Mouse (Mus musculus): ENCODE results near the gene Myo3b. TPM values are rescaled to one million over a fixed set of nuclear protein-coding genes. Genes with fewer than 3 reads are reported as not detected.
"Not testable (repeated sequence)": the region's sequence is repeated elsewhere in the genome, so short reads cannot be mapped to it uniquely, and the experiment has no call there.

The Myo3b gene
- polyA plus RNA-seq (2015; fragmentation: Nextera tagmentation; extraction: Ambion mirVana), result not detected in 2 replicates

- no peak within 1 kb of the TSS for H3K4me2 ChIP-seq
- 40% methylated on average over 7 of the region's 7 CpGs for WGBS (ENCODE audit: insufficient replicate concordance)
- H3K36me3 ChIP-seq, result no peaks in the 10 kb centered on the region
- ATAC-seq (ENCODE audit: low read depth) (no peak), DNase-seq (no peak)
- no peaks in the 10 kb centered on the region for H3K9me3 ChIP-seq (replicated peaks)
- no peak within 1 kb of the TSS for H3K9ac ChIP-seq
- no peak within 1 kb of the TSS for H3K4me3 ChIP-seq (replicated peaks)
- peaks cover 6% of the 10 kb centered on the region; the same call in 1 of the 2 replicates for H3K27me3 ChIP-seq
- no peaks in the 10 kb centered on the region for H3K4me1 ChIP-seq (replicated peaks)
- H3K27ac ChIP-seq, result no peak within 1 kb of the TSS
Observed at GRCm38 (mm10) chr2:70038752-70039151, at the start of gene Myo3b. TSS of gene Myo3b (plus strand) at chr2:70039126.

- peaks cover 34% of the 10 kb centered on the region for H3K36me3 ChIP-seq
- no peak overlapping the region for H3K27ac ChIP-seq
- ATAC-seq (ENCODE audit: low read depth) (no peak), DNase-seq (no peak)
- H3K4me1 ChIP-seq (replicated peaks), result no peaks in the 10 kb centered on the region
- WGBS (ENCODE audit: insufficient replicate concordance), result 87% methylated on average over 6 of the region's 6 CpGs
- H3K9me3 ChIP-seq (replicated peaks), result no peaks in the 10 kb centered on the region
- H3K27me3 ChIP-seq, result no peaks in the 10 kb centered on the region
- H3K4me2 ChIP-seq, result no peak overlapping the region
- H3K9ac ChIP-seq, result no peak overlapping the region
- H3K4me3 ChIP-seq (replicated peaks), result no peak overlapping the region
Observed at GRCm38 (mm10) chr2:69989224-69989623, 49.7 kb upstream of the Myo3b start.

GRCm38 (mm10) chr2:69990647-69991046, 48.3 kb upstream of the Myo3b start:
- Histone ChIP-seq H3K36me3 (peaks cover 32% of the 10 kb centered on the region), H3K4me1 (replicated peaks) (peaks cover 7% of the 10 kb centered on the region; the same call in 1 of the 2 replicates), H3K4me3 (replicated peaks) (no peak overlapping the region), H3K27me3 (no peaks in the 10 kb centered on the region), H3K27ac (no peak overlapping the region), H3K4me2 (no peak overlapping the region), H3K9ac (no peak overlapping the region), H3K9me3 (replicated peaks) (no peaks in the 10 kb centered on the region)
- ATAC-seq (ENCODE audit: low read depth) (0 out of 2 replicates have a peak, but pooled peaks have one; percentile 45), DNase-seq (peak; percentile 8)
- WGBS (ENCODE audit: insufficient replicate concordance), result 48% methylated on average over 2 of the region's 2 CpGs

GRCm38 (mm10) chr2:69994082-69994736, 44.7 kb upstream of the Myo3b start:
- Histone ChIP-seq H3K27ac (peak overlapping the region; percentile 15), H3K4me1 (replicated peaks) (peaks cover 28% of the 10 kb centered on the region), H3K36me3 (peaks cover 34% of the 10 kb centered on the region)
- 85% methylated on average over 3 of the region's 3 CpGs for WGBS (ENCODE audit: insufficient replicate concordance)
- not testable (repeated sequence) for H3K4me2 ChIP-seq; ATAC-seq (ENCODE audit: low read depth); H3K9me3 ChIP-seq (replicated peaks); DNase-seq; H3K4me3 ChIP-seq (replicated peaks); H3K9ac ChIP-seq; H3K27me3 ChIP-seq

GRCm38 (mm10) chr2:69994779-69995178, 44.1 kb upstream of the Myo3b start:
- ATAC-seq (ENCODE audit: low read depth) (no peak), DNase-seq (no peak)
- peak overlapping the region; percentile 15 for H3K27ac ChIP-seq
- no peaks in the 10 kb centered on the region for H3K9me3 ChIP-seq (replicated peaks)
- H3K4me3 ChIP-seq (replicated peaks), result no peak overlapping the region
- WGBS (ENCODE audit: insufficient replicate concordance), result 61% methylated on average over 2 of the region's 2 CpGs
- peaks cover 28% of the 10 kb centered on the region for H3K4me1 ChIP-seq (replicated peaks)
- H3K4me2 ChIP-seq, result no peak overlapping the region
- H3K27me3 ChIP-seq, result no peaks in the 10 kb centered on the region
- peaks cover 30% of the 10 kb centered on the region for H3K36me3 ChIP-seq
- no peak overlapping the region for H3K9ac ChIP-seq

GRCm38 (mm10) chr2:69999097-69999770, 39.7 kb upstream of the Myo3b start:
- no peak overlapping the region for H3K4me3 ChIP-seq (replicated peaks)
- no peaks in the 10 kb centered on the region for H3K9me3 ChIP-seq (replicated peaks)
- DNase-seq (peak; percentile 81), ATAC-seq (ENCODE audit: low read depth) (peak; percentile 98)
- peak overlapping the region; percentile 81 for H3K27ac ChIP-seq
- 55% methylated on average over 7 of the region's 7 CpGs for WGBS (ENCODE audit: insufficient replicate concordance)
- H3K4me1 ChIP-seq (replicated peaks), result peaks cover 31% of the 10 kb centered on the region
- H3K36me3 ChIP-seq, result peaks cover 18% of the 10 kb centered on the region
- H3K9ac ChIP-seq, result no peak overlapping the region
- no peaks in the 10 kb centered on the region for H3K27me3 ChIP-seq
- H3K4me2 ChIP-seq, result peak overlapping the region; percentile 35; the same call in 1 of the 2 replicates

- Histone ChIP-seq H3K9ac (no peak overlapping the region), H3K27ac (peak overlapping the region; percentile 54; the same call in 1 of the 2 replicates), H3K4me1 (replicated peaks) (peaks cover 27% of the 10 kb centered on the region), H3K9me3 (replicated peaks) (no peaks in the 10 kb centered on the region), H3K27me3 (no peaks in the 10 kb centered on the region), H3K4me3 (replicated peaks) (no peak overlapping the region), H3K4me2 (no peak overlapping the region), H3K36me3 (peaks cover 23% of the 10 kb centered on the region)
- DNase-seq, result no peak
- no peak for ATAC-seq (ENCODE audit: low read depth)
- 86% methylated on average over 6 of the region's 6 CpGs for WGBS (ENCODE audit: insufficient replicate concordance)
Observed at GRCm38 (mm10) chr2:70000316-70000715, 38.6 kb upstream of the Myo3b start.

- no peaks in the 10 kb centered on the region for H3K27me3 ChIP-seq
- no peak overlapping the region for H3K27ac ChIP-seq
- no peaks in the 10 kb centered on the region for H3K9me3 ChIP-seq (replicated peaks)
- no peaks in the 10 kb centered on the region for H3K4me1 ChIP-seq (replicated peaks)
- DNase-seq, result no peak
- ATAC-seq (ENCODE audit: low read depth), result no peak
- WGBS (ENCODE audit: insufficient replicate concordance), result 89% methylated on average over 2 of the region's 2 CpGs
- no peak overlapping the region for H3K9ac ChIP-seq
- no peak overlapping the region for H3K4me3 ChIP-seq (replicated peaks)
- H3K4me2 ChIP-seq, result no peak overlapping the region
- peaks cover 20% of the 10 kb centered on the region for H3K36me3 ChIP-seq
Observed at GRCm38 (mm10) chr2:70006492-70006891, 32.4 kb upstream of the Myo3b start.

- H3K27ac ChIP-seq, result no peak overlapping the region
- H3K4me3 ChIP-seq (replicated peaks), result no peak overlapping the region
- 90% methylated on average over 8 of the region's 8 CpGs for WGBS (ENCODE audit: insufficient replicate concordance)
- no peaks in the 10 kb centered on the region for H3K9me3 ChIP-seq (replicated peaks)
- ATAC-seq (ENCODE audit: low read depth) (no peak), DNase-seq (no peak)
- H3K9ac ChIP-seq, result no peak overlapping the region
- H3K36me3 ChIP-seq, result peaks cover 36% of the 10 kb centered on the region
- H3K4me2 ChIP-seq, result no peak overlapping the region
- H3K4me1 ChIP-seq (replicated peaks), result no peaks in the 10 kb centered on the region
- H3K27me3 ChIP-seq, result no peaks in the 10 kb centered on the region
Observed at GRCm38 (mm10) chr2:70012941-70013340, 26.0 kb upstream of the Myo3b start.

- Histone ChIP-seq H3K36me3 (peaks cover 61% of the 10 kb centered on the region), H3K9me3 (replicated peaks) (no peaks in the 10 kb centered on the region), H3K4me1 (replicated peaks) (no peaks in the 10 kb centered on the region), H3K4me2 (no peak overlapping the region), H3K4me3 (replicated peaks) (no peak overlapping the region), H3K27ac (no peak overlapping the region), H3K27me3 (no peaks in the 10 kb centered on the region), H3K9ac (no peak overlapping the region)
- DNase-seq (no peak), ATAC-seq (ENCODE audit: low read depth) (no peak)
- WGBS (ENCODE audit: insufficient replicate concordance), result 79% methylated on average over 6 of the region's 6 CpGs
Observed at GRCm38 (mm10) chr2:70018236-70018635, 20.7 kb upstream of the Myo3b start.

- no peaks in the 10 kb centered on the region for H3K9me3 ChIP-seq (replicated peaks)
- H3K4me1 ChIP-seq (replicated peaks), result peaks cover 19% of the 10 kb centered on the region
- H3K4me3 ChIP-seq (replicated peaks), result no peak overlapping the region
- peak; percentile 60 for DNase-seq
- H3K4me2 ChIP-seq, result peak overlapping the region; percentile 24
- H3K27me3 ChIP-seq, result no peaks in the 10 kb centered on the region
- peak overlapping the region; percentile 77 for H3K27ac ChIP-seq
- peak; percentile 98 for ATAC-seq (ENCODE audit: low read depth)
- 33% methylated on average over 2 of the region's 2 CpGs for WGBS (ENCODE audit: insufficient replicate concordance)
- H3K9ac ChIP-seq, result no peak overlapping the region
- peaks cover 26% of the 10 kb centered on the region for H3K36me3 ChIP-seq
Observed at GRCm38 (mm10) chr2:70024454-70024853, 14.5 kb upstream of the Myo3b start.

All from liver, embryonic 13.5 days (tissue).